9 mouse cellular contexts compared by ENCODE assay signal in the genomic region with DNA sequence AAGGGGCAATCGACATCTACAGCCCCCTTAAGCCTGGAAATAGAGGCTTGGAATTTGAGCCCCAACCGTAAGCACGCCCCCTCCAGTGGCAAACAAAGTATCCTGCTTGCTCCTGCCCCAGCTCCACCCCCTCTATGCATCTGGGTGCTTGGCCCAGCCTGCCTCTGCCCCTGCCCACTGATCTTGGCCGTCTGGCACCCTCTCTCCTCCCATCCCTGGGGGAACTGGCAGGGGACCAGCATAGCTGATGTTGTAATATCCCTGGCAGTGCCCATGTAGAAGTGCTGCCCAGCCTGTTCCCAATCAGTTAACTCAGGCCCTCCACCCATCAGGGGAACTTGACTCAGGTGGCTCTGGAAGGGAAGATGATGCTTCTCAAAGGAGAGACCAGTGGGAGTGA. TPM values are rescaled to one million over a fixed set of nuclear protein-coding genes. Genes with fewer than 3 reads are reported as not detected.
DNase-seq lines count a peak whose midpoint lies in the region; ATAC-seq lines count a peak whose summit lies in the region.
"Had no signal": no experiment of that assay in that cellular context is flagged by ENCODE, and none has a peak within 500 bp of the region (broad histone marks: within the 10 kb centered on the region; RNA-seq: fewer than 3 reads in every experiment).

No protein-coding gene starts in this region.

- no peaks in the 10 kb centered on the region for H3K36me3 ChIP-seq in neural tube, embryonic 11.5 days (ENCODE audit: control insufficient read depth, insufficient read depth, low read length)
- H3K36me3 ChIP-seq in heart, embryonic 14.5 days (ENCODE audit: control insufficient read depth, insufficient read depth, low read length) = no peaks in the 10 kb centered on the region
- no peaks in the 10 kb centered on the region for H3K36me3 ChIP-seq in lung, embryonic 15.5 days

- WGBS in neural tube, embryonic 11.5 days = 24% methylated on average over 4 of the region's 4 CpGs
- WGBS in heart, embryonic 14.5 days = 12% methylated on average over 4 of the region's 4 CpGs
- 5% methylated on average over 4 of the region's 4 CpGs for WGBS in lung, embryonic 15.5 days

- H3K4me2 ChIP-seq in neural tube, embryonic 11.5 days (ENCODE audit: low read depth) = peak overlapping the region; percentile 91
- peak overlapping the region; percentile 98 for H3K4me2 ChIP-seq in heart, embryonic 14.5 days (ENCODE audit: low read length)
- H3K4me2 ChIP-seq in lung, embryonic 15.5 days = peak overlapping the region; percentile 97

- no peaks in the 10 kb centered on the region for H3K27me3 ChIP-seq in neural tube, embryonic 11.5 days (ENCODE audit: control insufficient read depth, insufficient read depth, low read length)
- peaks cover 14% of the 10 kb centered on the region for H3K27me3 ChIP-seq in heart, embryonic 14.5 days (ENCODE audit: control insufficient read depth, insufficient read depth, low read length)
- no peaks in the 10 kb centered on the region for H3K27me3 ChIP-seq in lung, embryonic 15.5 days

- peak overlapping the region; percentile 55 for H3K4me3 ChIP-seq in neural tube, embryonic 11.5 days (ENCODE audit: low read depth, low read length)
- peak overlapping the region in 1 of 2 experiments; percentile 95; a peak in 1 of 4 replicates for H3K4me3 ChIP-seq in heart, embryonic 14.5 days (ENCODE audit: control insufficient read depth in 1 of 2, insufficient read depth in 1 of 2, low read depth in 1 of 2, low read length in 2 of 2)
- peak overlapping the region; percentile 77 for H3K4me3 ChIP-seq in lung, embryonic 15.5 days

- H3K4me1 ChIP-seq in neural tube, embryonic 11.5 days (ENCODE audit: control insufficient read depth, insufficient read depth, low read length) = 0 out of 2 replicates have a peak, but pooled peaks cover 5% of the 10 kb centered on the region
- peaks cover 2 to 3% of the 10 kb centered on the region in 2 experiments; a peak in 1 of 4 replicates for H3K4me1 ChIP-seq in heart, embryonic 14.5 days (ENCODE audit: control insufficient read depth in 2 of 2, insufficient read depth in 2 of 2, low read length in 2 of 2)
- H3K4me1 ChIP-seq in lung, embryonic 15.5 days = peaks cover 9% of the 10 kb centered on the region

- H3K9ac ChIP-seq in neural tube, embryonic 11.5 days (ENCODE audit: low read length) = peak overlapping the region; percentile 67
- no peak overlapping the region; the same call in 1 of the 2 replicates for H3K9ac ChIP-seq in heart, embryonic 14.5 days (ENCODE audit: low read length)
- H3K9ac ChIP-seq in lung, embryonic 15.5 days = 0 out of 2 replicates have a peak overlapping the region, but pooled peaks have one; percentile 64

- no peak for ATAC-seq in neural tube, embryonic 11.5 days (ENCODE audit: insufficient read depth, low FRiP score, low TSS enrichment)
- no peak for ATAC-seq in heart, embryonic 14.5 days (ENCODE audit: insufficient number of reproducible peaks, insufficient read depth, low FRiP score, low read depth)
- ATAC-seq in lung, embryonic 15.5 days (ENCODE audit: borderline replicate concordance, extremely low read depth, low FRiP score, low TSS enrichment) = peak; percentile 3; the same call in 1 of the 2 replicates

- H3K27ac ChIP-seq in neural tube, embryonic 11.5 days (ENCODE audit: low read depth, low read length) = no peak overlapping the region
- H3K27ac ChIP-seq in heart, embryonic 14.5 days (replicated peaks in 1 of 2; ENCODE audit: control insufficient read depth in 1 of 2, insufficient read depth in 1 of 2, low read depth in 2 of 2, low read length in 2 of 2) = no peak overlapping the region
- no peak overlapping the region for H3K27ac ChIP-seq in lung, embryonic 15.5 days
- H3K27ac ChIP-seq: liver, embryonic 14.5 days had no signal

- no peak for DNase-seq in neural tube, embryonic 11.5 days (ENCODE audit: low spot score)
- no peak for DNase-seq in neural tube, embryonic 10.5 days (ENCODE audit: extremely low spot score, low spot score)
- DNase-seq in embryo, embryonic 9.5 days (ENCODE audit: extremely low spot score) = peak; percentile 9
- peak; percentile 37 for DNase-seq in kidney, postnatal 14 days
- peak; percentile 23 for DNase-seq in retina, embryonic 14.5 days (ENCODE audit: low spot score)
- DNase-seq in spleen, postnatal 14 days (ENCODE audit: low spot score in 2 of 2) = no peak

- no peaks in the 10 kb centered on the region for H3K9me3 ChIP-seq in neural tube, embryonic 11.5 days (ENCODE audit: control insufficient read depth, low read length)
- no peaks in the 10 kb centered on the region for H3K9me3 ChIP-seq in heart, embryonic 14.5 days (ENCODE audit: control insufficient read depth, low read length)
- no peaks in the 10 kb centered on the region for H3K9me3 ChIP-seq in lung, embryonic 15.5 days

RNA-seq across cellular contexts. Expression of gene Ephb6, which starts 0.9 kb away (rescaled TPM):
- polyA plus RNA-seq in neural tube, embryonic 11.5 days (2014; fragmentation: Nextera tagmentation; extraction: Ambion mirVana) = 10.4 and 10.8 TPM in 2 replicates
- 2.8 and 4.4 TPM in 2 replicates for polyA plus RNA-seq in heart, embryonic 14.5 days (2014; fragmentation: Nextera tagmentation; extraction: Ambion mirVana)
- polyA plus RNA-seq in lung, embryonic 15.5 days (2015; fragmentation: Nextera tagmentation; extraction: Ambion mirVana) = 10.4 and 14.5 TPM in 2 replicates

RNA-seq across cellular contexts. Expression of gene Trpv6, which starts 30.0 kb away (rescaled TPM):
- polyA plus RNA-seq in neural tube, embryonic 11.5 days (2014; fragmentation: Nextera tagmentation; extraction: Ambion mirVana) = 0.31 and 0.37 TPM in 2 replicates
- not detected in 2 replicates for polyA plus RNA-seq in heart, embryonic 14.5 days (2014; fragmentation: Nextera tagmentation; extraction: Ambion mirVana)
- polyA plus RNA-seq in lung, embryonic 15.5 days (2015; fragmentation: Nextera tagmentation; extraction: Ambion mirVana) = 1.8 and 2.3 TPM in 2 replicates

Comparison
In these comparisons a context has a peak if more than half of its experiments do, and no peak if none do; other contexts are left out.
1. DNase-seq: peak in embryo, embryonic 9.5 days (single experiment), kidney, postnatal 14 days (single experiment) and retina, embryonic 14.5 days (single experiment); none in neural tube, embryonic 11.5 days (single experiment), neural tube, embryonic 10.5 days (single experiment) and spleen, postnatal 14 days (0 of 2).
2. Peak in every context shown above with its lines, with median percentiles within 50 percentile points of each other: H3K4me2 ChIP-seq.